Mouse (Mus musculus): ENCODE measurements around the gene Dnajb6.

DNA sequence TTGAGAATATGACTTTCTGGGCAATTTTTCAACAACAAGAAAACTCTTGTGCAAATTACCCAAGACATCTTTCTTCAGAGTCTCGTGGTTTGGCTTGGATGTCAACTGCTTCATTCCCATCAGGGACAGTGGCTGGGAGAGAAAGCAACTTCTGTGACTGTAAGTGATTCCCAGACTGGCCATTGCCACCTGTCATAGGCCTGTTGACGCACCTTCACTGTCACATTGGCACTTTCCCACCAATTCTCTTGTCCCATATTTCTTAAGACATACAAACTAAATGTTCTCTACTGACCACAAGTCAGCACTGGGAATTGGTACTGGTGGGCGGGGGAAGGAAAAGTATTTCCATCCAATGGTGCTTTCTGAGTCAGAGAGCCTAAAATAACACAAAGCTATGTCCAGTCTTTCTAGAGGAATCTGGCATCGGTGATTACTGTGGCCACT lies 128.8 kb downstream of the Dnajb6 start:
- no peak for TF ChIP-seq CTCF (IDR thresholded peaks at IDR 0.05; ENCODE audit: low read depth)
- TF ChIP-seq EP300 (IDR thresholded peaks at IDR 0.05; ENCODE audit: low read depth) = no peak
